Mouse (Mus musculus): ENCODE results near the gene Oser1. TPM values are rescaled to one million over a fixed set of nuclear protein-coding genes. Genes with fewer than 3 reads are reported as not detected.

The Oser1 gene
- total and polyA plus RNA-seq, 3 experiments, result 43.8 to 53.9 TPM; not detected in 1

- Histone ChIP-seq H3K27me3 (ENCODE audit: control insufficient read depth in 1 of 2, insufficient read depth in 2 of 2, low read length in 2 of 2) (peaks cover 0 to 1% of the 10 kb centered on the region in 2 experiments; a peak in 2 of 4 replicates), H3K4me1 (ENCODE audit: control insufficient read depth in 1 of 2, insufficient read depth in 2 of 2, low read length in 2 of 2) (no peaks in the 10 kb centered on the region), H3K36me3 (ENCODE audit: control insufficient read depth in 1 of 2, insufficient read depth in 2 of 2, low read length in 2 of 2) (no peaks in the 10 kb centered on the region), H3K4me3 (ENCODE audit: control insufficient read depth in 1 of 2, insufficient read depth in 1 of 2, low read depth in 2 of 2, low read length in 2 of 2) (no peak overlapping the region), H3K9me3 (replicated peaks; ENCODE audit: insufficient read depth, low read length) (no peaks in the 10 kb centered on the region), H3K79me2 (ENCODE audit: control insufficient read depth, insufficient read depth, low read length, poor library complexity) (no peaks in the 10 kb centered on the region), H3K27ac (ENCODE audit: control insufficient read depth, low read depth, low read length) (no peak overlapping the region), H3K9ac (ENCODE audit: control insufficient read depth, low read depth, low read length, poor library complexity, severe bottlenecking) (no peak overlapping the region)
- TF ChIP-seq JUND (IDR thresholded peaks at IDR 0.05; ENCODE audit: low read depth, low read length) (no peak), MAFK (IDR thresholded peaks at IDR 0.05; ENCODE audit: borderline replicate concordance, low read depth, low read length) (no peak), NELFE (IDR thresholded peaks at IDR 0.05; ENCODE audit: low read depth, low read length) (no peak), TAL1 (IDR thresholded peaks at IDR 0.05; ENCODE audit: low read length) (no peak), ELF1 (IDR thresholded peaks at IDR 0.05; ENCODE audit: low read depth, low read length) (no peak), CTCF (IDR thresholded peaks at IDR 0.05 in 2 of 3, conservative IDR thresholded peaks at IDR 0.05 in 1 of 3; ENCODE audit: control insufficient read depth in 1 of 3, insufficient read depth in 1 of 3, low read depth in 2 of 3, low read length in 3 of 3, poor library complexity in 1 of 3, severe bottlenecking in 1 of 3) (no peak), MEF2A (IDR thresholded peaks at IDR 0.05; ENCODE audit: extremely low read depth, insufficient replicate concordance, low read depth, low read length, poor library complexity, severe bottlenecking) (no peak), NRF1 (IDR thresholded peaks at IDR 0.05; ENCODE audit: insufficient read depth, low read depth, low read length, poor library complexity, severe bottlenecking) (no peak), MAX (IDR thresholded peaks at IDR 0.05; ENCODE audit: low read length) (no peak), MYC (IDR thresholded peaks at IDR 0.05; ENCODE audit: low read depth, low read length) (no peak), ZMIZ1 (IDR thresholded peaks at IDR 0.05; ENCODE audit: low read depth, low read length) (no peak), ETS1 (IDR thresholded peaks at IDR 0.05; ENCODE audit: low read depth, low read length) (no peak), POLR2AphosphoS2 (IDR thresholded peaks at IDR 0.05; ENCODE audit: low read length) (no peak), KAT2A (conservative IDR thresholded peaks at IDR 0.05; ENCODE audit: low read depth, low read length) (no peak), SMC3 (IDR thresholded peaks at IDR 0.05; ENCODE audit: low read depth, low read length) (no peak), ZKSCAN1 (IDR thresholded peaks at IDR 0.05; ENCODE audit: low read depth, low read length) (no peak), HCFC1 (IDR thresholded peaks at IDR 0.05; ENCODE audit: low read depth, low read length) (no peak), RAD21 (IDR thresholded peaks at IDR 0.05; ENCODE audit: low read depth, low read length) (no peak), POLR2AphosphoS5 (IDR thresholded peaks at IDR 0.05; ENCODE audit: borderline replicate concordance, low read depth, low read length) (no peak)
- DNase-seq (ENCODE audit: low read depth, low spot score), result no peak
Observed at GRCm38 (mm10) chr2:163376082-163376481, 48.4 kb downstream of the Oser1 start.

DNA sequence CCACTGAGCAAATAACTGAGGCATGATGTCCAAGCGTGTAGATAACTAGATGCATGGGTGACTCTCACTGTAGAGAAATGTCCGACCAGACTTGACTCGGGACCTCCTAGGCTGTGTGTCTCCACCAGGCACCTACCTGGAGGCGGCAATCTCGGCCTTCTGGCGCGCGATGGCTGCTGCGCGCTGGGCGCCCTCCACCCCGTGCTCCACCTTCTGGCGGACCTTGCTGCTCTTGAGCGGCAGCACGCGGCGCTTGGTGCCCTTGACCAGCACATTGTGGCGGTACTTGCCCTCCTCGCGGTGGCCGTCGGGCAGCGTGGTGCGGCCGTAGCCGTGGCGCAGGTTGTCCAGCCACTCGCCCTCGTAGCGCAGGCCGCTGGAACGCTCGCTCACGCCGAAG lies 49.0 kb downstream of the Oser1 start:
- no peaks in the 10 kb centered on the region for H3K79me2 ChIP-seq (ENCODE audit: control insufficient read depth, insufficient read depth, low read length, poor library complexity)
- DNase-seq (ENCODE audit: low read depth, low spot score), result no peak
- H3K9ac ChIP-seq (ENCODE audit: control insufficient read depth, low read depth, low read length, poor library complexity, severe bottlenecking), result no peak overlapping the region
- H3K27ac ChIP-seq (ENCODE audit: control insufficient read depth, low read depth, low read length), result no peak overlapping the region
- no peaks in the 10 kb centered on the region for H3K9me3 ChIP-seq (replicated peaks; ENCODE audit: insufficient read depth, low read length)
- H3K4me1 ChIP-seq (ENCODE audit: control insufficient read depth in 1 of 2, insufficient read depth in 2 of 2, low read length in 2 of 2), result no peaks in the 10 kb centered on the region
- H3K36me3 ChIP-seq (ENCODE audit: control insufficient read depth in 1 of 2, insufficient read depth in 2 of 2, low read length in 2 of 2), result no peaks in the 10 kb centered on the region
- no peak overlapping the region for H3K4me3 ChIP-seq (ENCODE audit: control insufficient read depth in 1 of 2, insufficient read depth in 1 of 2, low read depth in 2 of 2, low read length in 2 of 2)
- peaks cover 0 to 1% of the 10 kb centered on the region in 2 experiments; a peak in 1 of 4 replicates for H3K27me3 ChIP-seq (ENCODE audit: control insufficient read depth in 1 of 2, insufficient read depth in 2 of 2, low read length in 2 of 2)
- TF ChIP-seq NELFE (IDR thresholded peaks at IDR 0.05; ENCODE audit: low read depth, low read length) (no peak), ZKSCAN1 (IDR thresholded peaks at IDR 0.05; ENCODE audit: low read depth, low read length) (no peak)

Data from MEL (cell line).